Mouse (Mus musculus): ENCODE measurements at regions not wholly inside any gene's neighbourhood (a gene's known extent, or its start where the extent isn't known, plus 50 kb on each side); places are given as distances from the start of the nearest gene placed in this dataset.

DNA sequence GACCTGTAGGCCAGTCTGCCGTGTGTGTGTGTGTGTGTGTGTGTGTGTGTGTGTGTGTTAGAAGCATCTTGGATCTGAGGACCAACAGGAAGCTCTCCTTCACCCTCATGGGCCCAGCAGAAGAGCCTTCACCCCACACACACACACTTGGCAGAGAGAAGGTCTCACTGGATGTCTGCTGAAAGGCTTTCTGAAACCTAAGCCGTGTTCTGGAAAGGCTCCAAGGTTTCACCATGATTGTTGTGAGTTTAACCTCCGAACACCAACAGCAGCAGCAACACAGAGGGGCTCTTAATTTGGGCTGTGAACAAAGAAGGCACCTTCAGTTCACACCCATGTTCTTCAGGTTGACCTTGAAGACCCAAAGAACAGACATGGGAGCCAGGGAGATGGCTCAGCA lies 124.9 kb upstream of the Dynlrb2 start:
- no peak for DNase-seq (ENCODE audit: low spot score in 2 of 2)

DNA sequence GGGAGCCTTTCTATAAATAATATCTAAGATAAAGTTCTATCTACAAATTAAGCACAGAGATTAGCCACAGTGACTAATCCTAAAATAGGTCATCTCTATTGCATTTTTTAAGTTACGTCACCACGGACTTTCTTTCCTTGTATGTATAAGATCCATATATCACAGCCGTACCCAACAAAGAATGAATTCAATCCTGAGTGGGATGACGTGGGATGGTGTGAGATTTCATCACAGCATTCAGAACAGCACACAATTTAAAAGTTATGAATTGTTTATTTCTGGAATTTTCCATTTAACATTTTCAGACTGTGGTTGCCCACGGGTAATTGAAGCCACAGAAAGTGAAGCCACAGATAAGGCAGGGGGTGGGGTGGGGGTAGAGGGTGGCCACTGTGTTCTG lies 129.0 kb upstream of the Dynlrb2 start:
- DNase-seq (ENCODE audit: low spot score in 2 of 2): no peak

- no peak for DNase-seq (ENCODE audit: low spot score in 2 of 2)
Observed at GRCm38 (mm10) chr8:116373063-116373462, 131.7 kb upstream of the Dynlrb2 start.

DNA sequence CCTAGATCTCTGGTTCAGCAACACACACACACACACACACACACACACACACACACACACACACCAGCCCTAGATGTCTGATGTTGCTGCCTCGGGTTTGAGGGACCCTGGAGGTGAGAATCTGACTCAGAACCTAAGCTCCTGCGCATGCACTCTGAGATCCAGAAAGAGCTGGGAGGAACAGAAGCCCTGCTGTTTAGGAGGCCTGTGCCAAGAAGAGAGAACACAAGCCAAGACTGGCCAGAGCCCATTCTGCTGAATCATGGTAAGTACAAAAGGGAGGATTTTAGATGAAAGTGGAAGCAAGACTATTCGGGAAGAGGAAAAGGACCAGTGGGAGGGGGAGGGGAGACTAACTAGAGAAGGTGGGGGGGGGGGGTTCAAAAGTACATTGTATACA lies 132.2 kb upstream of the Dynlrb2 start:
- DNase-seq (ENCODE audit: low spot score in 2 of 2): peak in 1 of 2 experiments; percentile 63

DNA sequence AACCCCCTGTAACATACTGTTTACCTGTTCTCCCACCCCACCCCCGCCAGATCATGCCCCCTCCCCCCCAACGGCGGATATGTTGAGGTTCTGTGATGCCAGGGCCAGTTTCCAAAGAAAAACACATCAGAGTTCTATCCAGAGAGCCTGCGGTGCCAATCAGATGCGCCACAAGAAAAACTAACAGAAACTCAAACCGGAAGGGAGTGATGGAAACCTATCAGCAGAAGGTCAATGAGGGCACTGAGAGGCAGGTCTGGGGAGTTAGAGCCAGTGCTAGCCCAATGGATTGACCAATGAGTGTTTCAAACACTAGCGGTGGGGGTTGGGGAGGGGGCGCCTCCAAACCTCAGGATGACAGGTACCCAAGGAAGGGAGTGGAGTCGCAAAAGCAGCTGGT lies 132.7 kb upstream of the Dynlrb2 start:
- DNase-seq (ENCODE audit: low spot score in 2 of 2): no peak

- no peak for DNase-seq (ENCODE audit: low spot score in 2 of 2)
Observed at GRCm38 (mm10) chr8:116367491-116367890, 137.3 kb upstream of the Dynlrb2 start.

DNA sequence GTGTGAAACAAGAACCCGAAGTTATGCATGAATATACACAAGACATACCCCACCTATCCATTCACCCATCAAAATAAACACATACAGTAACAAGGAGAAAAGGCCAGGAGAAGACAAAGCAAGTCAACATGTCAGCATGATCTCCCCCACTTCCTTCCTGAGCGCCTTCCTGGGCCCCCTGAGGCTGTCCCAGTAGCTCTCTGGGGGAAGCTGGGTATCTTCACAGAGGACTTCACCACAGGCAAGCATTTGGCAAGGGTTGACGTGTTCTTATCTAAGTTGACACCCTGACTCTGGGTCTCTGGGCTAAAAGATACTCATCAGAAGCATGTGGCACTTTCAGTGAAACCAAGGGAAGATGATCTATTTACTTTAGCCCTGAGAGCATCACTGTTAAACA lies 138.1 kb upstream of the Dynlrb2 start:
- DNase-seq (ENCODE audit: low spot score in 2 of 2): no peak

- no peak for DNase-seq (ENCODE audit: low spot score in 2 of 2)
Observed at GRCm38 (mm10) chr8:116364751-116365150, 140.0 kb upstream of the Dynlrb2 start.

DNA sequence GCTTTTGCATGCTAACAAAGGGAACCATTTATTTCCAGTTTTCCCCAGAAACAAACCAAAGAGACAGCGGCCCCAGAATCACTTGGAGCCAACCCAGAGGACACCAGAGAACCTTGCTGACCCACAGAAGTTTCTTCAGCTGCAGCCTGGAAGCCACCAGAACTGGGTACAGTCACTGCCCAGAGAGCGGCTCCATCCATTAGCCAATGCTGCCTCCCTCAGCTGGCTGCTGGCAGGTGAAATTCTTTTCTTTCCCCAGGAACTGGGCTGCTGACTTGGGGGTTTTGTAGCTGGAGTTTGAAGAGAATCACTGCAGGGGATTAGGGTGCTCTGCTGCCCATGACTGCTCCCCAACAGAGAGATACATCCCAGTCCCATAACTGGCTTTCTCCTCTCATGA lies 140.6 kb upstream of the Dynlrb2 start:
- peak in 1 of 2 experiments; percentile 21 for DNase-seq (ENCODE audit: low spot score in 2 of 2)

DNA sequence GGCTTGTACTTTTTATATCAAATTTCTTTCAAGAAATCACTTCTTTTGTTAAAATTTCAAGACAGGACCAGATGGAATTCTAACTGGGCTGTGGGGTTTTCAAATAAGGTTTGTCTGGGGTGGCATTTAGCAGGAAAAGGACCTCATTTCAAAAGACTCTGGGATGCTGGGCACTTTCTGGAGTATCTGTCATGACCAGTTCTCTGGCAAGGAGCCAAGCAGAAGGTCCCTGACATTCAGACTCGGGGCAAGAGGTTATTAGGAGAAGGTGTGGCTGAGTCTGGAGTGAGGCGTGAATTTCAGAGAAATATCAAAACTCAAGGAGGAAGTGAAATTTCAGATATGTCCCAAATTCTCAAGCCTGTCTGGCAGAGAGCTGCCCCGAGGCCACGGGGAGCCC lies 142.4 kb upstream of the Dynlrb2 start:
- DNase-seq (ENCODE audit: low spot score in 2 of 2): no peak

DNA sequence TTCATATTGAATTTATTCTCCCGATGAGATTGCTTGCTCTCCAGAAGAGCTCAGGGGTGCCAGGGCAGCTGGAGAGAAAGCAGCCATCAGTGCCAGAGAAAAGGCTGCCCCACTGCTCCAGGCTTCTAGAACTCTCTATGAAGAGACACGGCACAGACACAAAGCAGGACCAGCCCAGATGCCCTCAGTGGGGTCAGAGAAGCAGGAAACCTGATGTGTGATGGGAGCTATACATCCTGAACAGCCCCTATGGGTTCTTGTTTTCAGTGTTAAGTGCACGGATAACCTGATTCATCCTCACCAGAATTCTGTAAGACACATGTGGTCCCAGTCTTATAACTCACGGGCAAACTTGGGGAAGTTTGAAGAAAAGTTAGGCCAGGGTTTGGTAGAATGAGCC lies 145.0 kb upstream of the Dynlrb2 start:
- DNase-seq (ENCODE audit: low spot score in 2 of 2): no peak

- no peak for DNase-seq (ENCODE audit: low spot score in 2 of 2)
Observed at GRCm38 (mm10) chr8:116354756-116355155, 150.0 kb upstream of the Dynlrb2 start.

GRCm38 (mm10) chr8:116353911-116354310 lies 150.9 kb upstream of the Dynlrb2 start:
- no peak for DNase-seq (ENCODE audit: low spot score in 2 of 2)

- no peak for DNase-seq (ENCODE audit: low spot score in 2 of 2)
Observed at GRCm38 (mm10) chr8:116352635-116353034, 152.1 kb upstream of the Dynlrb2 start.

- DNase-seq (ENCODE audit: low spot score in 2 of 2): no peak
Observed at GRCm38 (mm10) chr8:116348971-116349370, 155.8 kb upstream of the Dynlrb2 start.

GRCm38 (mm10) chr8:116346990-116347389 lies 157.8 kb upstream of the Dynlrb2 start:
- no peak for DNase-seq (ENCODE audit: low spot score in 2 of 2)

DNA sequence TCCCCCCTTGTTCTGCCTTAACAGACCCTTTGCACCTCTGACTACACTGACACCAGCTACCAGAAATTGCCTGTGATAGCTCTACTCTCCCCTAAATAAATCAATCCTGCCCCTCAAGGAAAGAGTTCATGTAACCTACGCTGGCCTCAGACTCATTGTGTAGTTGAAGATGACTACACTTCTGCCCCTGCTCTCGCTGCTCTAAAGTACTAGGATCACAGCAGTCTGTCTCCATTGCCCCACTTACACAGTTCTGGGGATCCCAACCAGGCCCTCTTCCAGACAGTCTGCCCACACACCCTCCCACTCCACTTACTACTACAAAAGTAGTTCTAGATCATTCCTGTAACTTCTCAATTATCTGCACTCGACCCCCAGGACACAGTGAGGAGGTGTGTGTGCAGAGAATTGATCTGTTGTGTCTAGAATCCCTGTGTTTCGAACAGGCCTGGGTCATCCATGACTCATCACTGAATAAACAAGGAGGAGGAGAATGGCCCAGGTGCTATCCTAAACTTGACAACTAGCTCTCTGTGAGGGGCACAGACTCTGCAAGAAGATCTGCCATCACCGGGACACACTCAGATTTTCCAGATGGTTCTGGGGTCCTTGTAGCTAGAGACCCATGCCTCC lies 160.1 kb upstream of the Dynlrb2 start:
- DNase-seq (ENCODE audit: low spot score in 2 of 2): no peak

GRCm38 (mm10) chr8:116343534-116343933 lies 161.2 kb upstream of the Dynlrb2 start:
- no peak for DNase-seq (ENCODE audit: low spot score in 2 of 2)

DNA sequence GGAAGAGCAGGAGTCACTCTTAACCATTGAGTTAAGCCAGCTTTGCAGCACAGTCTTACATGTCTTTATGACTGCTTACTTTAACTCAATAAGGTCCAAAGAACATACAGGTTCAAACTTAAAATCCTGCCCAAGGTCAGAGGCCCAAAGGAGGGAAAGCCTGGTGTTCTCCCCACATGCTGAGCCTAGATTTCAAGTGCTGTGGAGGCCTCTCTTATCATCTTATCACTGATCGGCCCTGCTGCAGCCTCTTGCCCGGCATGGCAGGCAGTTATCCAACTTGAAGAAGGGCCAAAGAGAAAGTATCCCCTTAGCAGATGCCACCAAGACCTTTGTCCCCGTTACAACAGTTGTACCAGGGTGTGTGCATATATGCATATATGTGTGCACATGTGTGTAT lies 170.0 kb upstream of the Dynlrb2 start:
- no peak for DNase-seq (ENCODE audit: low spot score in 2 of 2)

DNA sequence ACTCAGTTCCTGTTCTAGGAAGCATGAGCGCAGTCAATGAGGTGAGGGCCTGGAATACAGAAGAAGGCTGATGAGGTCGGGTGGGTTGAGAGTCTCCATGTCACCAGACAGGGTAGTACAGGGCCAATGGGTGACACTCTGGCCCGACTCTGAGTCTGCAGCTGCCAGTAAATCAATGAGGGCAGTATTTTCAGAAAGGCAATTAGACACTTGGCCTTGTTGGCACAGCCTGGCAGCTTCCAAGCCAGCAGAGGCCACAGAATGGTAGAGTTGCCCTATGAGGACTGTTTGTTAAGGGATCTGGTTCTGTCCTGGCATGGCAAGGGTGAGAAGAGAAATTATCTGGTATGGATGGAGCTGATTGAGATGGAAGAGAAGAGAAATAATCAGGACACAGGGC lies 170.7 kb upstream of the Dynlrb2 start:
- DNase-seq (ENCODE audit: low spot score in 2 of 2): no peak

DNA sequence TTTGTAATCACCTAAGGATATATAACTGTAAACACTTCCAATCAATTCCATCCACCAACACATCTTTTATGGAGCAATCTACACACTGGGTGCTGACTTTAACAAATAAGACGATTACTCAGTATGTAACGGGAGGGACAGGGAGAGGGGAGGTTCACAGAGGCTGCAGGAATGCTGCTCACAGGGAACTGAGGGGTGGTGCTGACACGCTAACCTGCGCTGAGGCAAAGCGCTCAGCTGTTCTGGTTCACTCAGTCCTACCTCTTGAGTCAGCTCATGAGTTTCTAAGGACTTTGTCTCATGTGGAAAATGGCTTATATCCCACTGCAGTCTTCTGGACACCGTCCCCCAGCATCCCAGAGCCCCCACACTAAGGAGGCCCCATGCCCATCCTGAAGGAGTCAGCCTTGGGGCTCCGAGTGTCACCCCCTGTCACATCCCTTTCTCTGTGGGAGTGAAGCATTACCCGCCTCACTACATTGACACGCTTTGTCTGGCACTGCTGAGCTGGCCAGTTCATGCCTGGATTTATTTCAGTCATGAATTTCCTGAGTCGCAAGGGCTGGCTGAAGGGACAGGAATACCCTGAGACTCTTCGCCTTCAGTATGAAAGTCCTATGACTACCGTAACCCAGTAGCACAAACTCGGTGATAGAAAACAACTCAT lies 184.6 kb upstream of the Dynlrb2 start:
- DNase-seq (ENCODE audit: low spot score in 2 of 2): no peak

- DNase-seq (ENCODE audit: low spot score in 2 of 2): no peak
Observed at GRCm38 (mm10) chr8:116315410-116315809, 189.4 kb upstream of the Dynlrb2 start.

DNA sequence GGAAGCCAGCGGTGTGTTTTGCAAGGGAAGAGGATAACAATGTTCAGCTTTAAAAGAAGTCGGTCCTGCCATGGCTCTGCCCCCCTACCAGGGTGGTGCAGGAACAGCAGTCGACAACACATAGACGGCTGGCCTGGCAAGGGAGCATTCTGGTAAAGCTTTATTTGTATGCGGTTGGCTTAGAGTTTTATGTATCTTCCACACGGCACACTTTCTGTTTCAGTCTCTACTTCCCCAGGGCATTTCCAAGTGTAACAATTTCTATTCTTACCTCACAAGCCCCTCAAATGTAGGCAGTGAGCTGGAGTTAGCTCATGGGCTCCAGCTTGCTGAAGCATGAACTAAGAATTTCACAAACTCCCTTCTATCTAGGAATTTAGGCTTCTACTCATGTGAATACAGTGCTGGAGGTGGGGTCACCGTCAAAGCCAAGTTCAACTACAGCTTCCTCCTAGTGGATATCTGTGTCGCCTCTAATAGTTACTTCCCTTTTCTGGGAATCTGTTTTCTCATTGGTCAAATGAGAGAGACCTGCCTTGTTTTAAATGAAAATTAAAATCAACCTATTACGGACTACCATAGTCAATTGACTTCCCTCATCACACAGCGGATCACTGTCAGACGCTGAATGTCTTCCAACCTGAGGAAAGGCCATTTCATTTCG lies 190.2 kb upstream of the Dynlrb2 start:
- no peak for DNase-seq (ENCODE audit: low spot score in 2 of 2)

Measured in cerebellum, postnatal 4 days (tissue).